Mouse (Mus musculus) ovary, postnatal 10 days (tissue): ENCODE results near the gene Atg9b.
A peak's percentile ranks its signal among the peaks of the same experiment; 100 is the strongest.
"Not testable (repeated sequence)": the region's sequence is repeated elsewhere in the genome, so short reads cannot be mapped to it uniquely, and the experiment has no call there.

ENCODE experiments used
- DNase-seq: peaks from one replicate; pipeline ENCODE4 v3.0.0; 2022; ENCODE audit warnings: low spot score

Gene Atg9b

DNA sequence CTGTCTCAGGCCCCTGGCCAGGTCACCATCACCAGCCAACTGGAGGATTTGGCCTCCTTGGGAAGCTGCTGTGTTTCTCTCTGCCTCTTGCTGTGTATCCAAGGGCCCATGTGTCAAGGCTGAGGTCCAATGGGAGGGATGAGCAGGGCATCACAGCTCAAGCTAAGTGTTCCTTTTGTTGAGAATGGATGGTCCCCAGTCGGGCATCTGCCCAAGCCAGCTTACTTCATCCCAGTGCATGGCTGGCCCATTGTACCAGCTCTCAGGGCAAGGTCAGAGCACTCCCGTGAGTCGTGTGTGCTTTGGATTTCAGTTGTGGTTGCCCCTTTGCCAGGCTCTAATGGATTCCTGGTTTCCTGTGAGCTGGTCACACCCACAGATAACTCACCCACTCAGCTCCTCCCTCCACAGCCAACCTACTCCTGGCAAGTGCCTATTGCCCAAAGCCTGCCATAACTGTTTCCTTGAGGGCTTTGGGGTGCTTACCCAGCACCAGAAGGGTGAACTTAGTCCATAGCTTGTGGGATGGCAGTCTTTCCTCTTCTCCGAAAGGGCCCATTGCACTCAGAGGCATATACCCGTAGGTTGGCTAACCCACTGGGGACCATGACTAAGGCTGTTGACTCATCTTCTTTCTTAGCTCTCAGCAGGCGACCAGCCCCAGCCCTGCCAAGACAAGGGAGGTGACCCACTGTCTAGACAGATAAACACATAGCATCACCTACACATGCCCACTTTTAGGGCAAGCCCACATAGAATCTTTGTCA is 12.8 kb upstream of the Atg9b start:
- DNase-seq, result no peak

DNA sequence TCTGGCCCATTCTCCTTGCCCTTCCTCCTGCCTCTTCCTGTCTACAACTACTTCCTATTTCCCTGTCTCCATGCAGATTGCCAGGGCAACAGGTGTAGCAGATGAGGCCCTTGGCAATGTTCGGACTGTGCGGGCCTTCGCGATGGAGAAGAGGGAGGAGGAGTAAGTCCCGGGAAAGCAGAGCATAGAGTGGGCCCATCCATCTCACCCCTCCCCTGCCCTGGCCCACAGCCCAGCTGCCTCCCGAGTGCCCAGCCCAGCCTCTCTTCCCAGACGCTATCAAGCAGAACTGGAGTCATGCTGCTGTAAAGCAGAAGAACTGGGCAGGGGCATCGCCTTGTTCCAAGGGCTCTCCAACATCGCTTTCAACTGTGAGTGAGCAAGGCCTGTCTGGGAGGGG is 10.0 kb upstream of the Atg9b start:
- DNase-seq, result no peak

DNA sequence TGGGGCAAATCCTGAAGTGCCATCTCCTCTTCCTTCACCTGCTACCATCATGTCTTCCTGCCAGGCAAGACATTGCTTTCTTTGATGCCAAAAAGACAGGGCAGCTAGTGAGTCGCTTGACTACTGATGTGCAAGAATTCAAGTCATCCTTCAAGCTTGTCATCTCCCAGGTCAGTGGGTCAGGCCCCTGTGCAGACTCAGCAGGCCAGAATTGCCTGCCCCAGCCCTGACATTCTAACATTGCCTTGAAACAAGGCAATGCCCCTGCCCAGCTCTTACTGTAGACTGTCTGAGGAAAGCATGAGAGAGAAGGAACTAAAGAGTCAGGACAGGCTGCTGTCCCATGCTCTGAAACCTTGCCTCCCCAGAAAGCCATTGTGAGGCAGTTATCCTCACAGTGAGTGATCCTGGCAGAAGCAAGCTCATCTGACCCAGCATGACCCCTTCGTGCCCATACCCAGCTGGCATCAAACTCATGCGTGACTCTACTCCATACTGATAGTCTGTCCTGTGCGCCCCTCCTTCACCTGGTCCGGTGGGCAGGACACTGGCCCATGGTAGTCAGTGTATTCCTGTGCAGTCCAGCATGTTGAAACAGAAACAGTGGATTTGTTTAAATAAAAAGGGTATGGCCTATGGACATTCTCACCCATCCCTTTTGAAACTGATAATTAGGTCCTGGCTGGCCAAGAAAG is 9.1 kb upstream of the Atg9b start:
- DNase-seq, result no peak

DNA sequence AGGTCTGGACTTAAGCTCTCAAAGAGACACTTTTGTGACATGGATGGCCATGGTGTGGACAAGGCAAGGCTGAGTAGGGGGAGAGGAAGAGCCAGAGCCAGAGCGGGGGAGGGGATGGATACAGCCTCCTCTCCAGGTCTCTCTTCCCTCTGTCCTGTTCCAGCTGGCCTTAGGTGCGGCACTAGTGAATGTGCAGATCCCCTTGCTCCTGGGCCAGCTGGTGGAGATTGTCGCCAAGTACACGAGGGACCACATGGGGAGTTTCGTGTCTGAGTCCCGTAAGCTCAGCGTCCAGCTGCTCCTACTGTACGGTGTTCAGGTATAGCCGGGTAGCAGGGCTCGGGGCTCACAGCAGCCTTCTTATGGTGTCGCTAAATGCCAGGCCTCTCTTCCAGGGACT is 8.4 kb upstream of the Atg9b start:
- DNase-seq, result no peak

DNA sequence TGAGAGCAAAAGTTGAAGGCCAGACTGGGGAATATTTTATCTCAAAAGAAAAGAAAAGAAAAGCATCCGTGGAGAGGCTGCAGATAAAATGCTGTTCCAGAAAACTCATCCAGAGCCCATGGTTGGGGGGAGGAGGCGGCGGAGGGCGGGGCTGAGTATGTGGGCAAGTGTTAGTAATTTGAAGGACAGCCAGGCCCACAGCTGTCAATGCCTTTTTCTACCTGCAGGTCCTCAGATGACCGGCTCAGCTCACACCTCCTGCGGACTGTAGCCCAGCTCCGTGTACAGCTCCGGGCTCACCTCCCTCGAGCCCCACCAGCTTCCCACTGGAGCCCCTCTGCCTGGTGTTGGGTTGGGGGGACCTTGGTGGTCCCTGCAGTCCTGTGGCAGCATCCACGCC is 7.7 kb upstream of the Atg9b start:
- DNase-seq, result no peak

DNA sequence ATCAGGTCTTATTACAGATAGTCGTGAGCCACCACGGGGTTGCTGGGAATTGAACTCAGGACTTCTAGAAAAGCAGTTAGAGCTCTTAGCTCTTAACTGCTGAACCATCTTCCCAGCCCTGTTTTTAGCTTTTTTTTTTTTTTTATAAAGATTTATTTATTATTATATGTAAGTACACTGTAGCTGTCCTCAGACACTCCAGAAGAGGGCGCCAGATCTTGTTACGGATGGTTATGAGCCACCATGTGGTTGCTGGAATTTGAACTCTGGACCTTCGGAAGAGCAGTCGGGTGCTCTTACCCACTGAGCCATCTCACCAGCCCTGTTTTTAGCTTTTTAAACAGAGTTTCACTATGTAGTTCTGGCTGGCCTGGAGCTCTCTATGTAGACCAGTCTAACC is 4.3 kb upstream of the Atg9b start:
- not testable (repeated sequence) for DNase-seq

DNA sequence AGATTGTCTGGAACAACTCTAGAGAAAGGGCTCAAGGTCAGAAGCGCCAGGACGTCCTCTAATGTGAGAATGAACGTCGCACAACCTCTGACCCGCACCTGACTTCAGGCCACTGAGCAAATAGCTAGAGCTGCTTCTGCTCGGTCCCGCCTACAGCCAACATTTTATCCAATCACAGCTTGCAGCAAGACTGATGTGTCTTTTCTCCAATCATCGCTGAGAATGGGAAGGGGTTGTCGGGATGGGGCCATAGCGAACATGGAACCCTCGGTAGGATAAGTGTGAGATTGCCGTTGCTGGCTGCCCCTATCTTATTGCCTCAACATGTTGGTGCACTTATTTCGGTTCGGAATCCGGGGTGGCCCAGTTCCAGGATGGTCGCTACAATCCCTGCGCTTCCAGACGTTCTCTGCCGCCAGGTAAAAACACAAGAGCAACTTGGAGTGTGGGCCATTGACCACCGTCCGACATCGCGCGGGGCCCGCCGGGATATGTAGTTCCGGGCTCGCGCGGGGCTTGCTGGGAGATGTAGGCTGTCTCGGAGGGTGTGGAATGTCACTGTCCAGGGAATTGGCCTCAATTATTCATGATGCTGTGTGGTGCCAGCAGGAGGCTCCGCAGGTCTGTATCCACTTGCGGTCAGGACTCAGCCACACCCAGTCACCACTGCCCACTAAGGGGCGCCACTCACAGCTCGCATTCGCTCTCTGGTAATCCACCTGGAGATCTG is 2.4 kb upstream of the Atg9b start:
- DNase-seq, result peak; percentile 82

DNA sequence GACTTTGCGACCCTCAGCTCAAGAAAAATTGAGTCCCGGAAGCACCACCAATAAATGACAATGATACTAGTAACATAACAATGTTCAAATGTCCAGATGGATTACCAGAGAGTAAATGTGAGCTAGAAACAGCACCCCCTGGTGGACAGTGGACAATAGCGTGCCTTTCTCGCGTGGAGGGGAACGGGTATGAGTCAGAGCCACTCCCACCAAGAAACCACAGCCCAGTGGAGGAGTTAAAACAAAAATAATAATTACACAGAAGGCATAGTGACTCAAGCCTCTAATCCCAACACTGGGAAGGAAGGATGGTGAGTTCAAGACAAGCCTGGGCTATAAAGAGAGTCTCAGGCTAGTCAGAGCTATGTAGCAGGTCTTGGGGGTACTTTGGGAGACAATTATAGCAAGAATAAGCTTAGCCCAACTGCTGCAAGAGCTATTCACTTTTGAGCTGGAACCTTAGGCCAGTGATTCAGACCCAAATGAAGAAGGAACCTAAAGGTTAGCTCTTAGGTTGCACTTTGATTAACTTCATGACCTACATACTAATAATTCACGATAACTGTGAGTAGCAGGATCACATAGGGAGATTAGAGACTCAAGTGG is 1.6 kb upstream of the Atg9b start, which contains the start of gene Abcb8:
Abcb8 (plus strand) TSS at position 272 of the 606 bp plus-strand sequence.
- DNase-seq, result peak; percentile 56

DNA sequence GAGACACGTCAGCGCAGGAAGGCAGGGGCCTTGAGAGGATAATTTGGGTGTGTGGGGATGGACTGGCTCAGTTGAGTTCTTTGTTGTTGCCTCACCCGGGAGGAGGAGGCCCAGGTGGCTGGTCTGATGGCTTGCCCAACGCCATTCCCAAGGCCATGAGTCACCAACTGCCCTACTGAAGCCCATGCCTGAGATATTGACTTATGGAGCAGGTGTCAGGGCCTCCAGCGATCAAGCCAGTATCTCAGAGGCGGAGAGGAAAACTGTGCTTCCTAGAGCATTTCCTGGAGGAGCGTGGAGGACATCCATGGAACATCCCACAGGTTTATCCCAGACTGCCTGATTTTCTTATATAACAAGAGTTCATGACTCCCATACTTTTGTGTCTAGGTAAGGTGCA is 781 bp upstream of the Atg9b start:
- no peak for DNase-seq

DNA sequence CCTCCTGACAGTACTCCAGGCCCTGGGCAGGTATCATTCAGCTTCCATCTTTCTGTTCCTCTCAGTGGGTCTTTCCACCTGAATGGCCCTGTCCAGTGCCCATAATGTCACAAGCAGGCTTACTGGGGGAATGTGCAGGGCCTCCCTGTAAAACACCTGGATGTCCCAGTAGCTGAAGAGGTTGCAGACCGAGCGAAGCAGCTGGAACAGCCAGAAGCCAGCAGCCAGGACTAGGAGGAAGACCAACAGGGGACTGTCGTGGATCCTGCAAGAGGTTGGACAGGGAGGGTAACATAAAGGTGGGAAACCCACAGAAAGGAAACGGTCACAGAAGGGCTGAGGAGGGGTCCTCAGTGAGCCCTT is 2.3 kb downstream of the Atg9b start:
- DNase-seq, result no peak

DNA sequence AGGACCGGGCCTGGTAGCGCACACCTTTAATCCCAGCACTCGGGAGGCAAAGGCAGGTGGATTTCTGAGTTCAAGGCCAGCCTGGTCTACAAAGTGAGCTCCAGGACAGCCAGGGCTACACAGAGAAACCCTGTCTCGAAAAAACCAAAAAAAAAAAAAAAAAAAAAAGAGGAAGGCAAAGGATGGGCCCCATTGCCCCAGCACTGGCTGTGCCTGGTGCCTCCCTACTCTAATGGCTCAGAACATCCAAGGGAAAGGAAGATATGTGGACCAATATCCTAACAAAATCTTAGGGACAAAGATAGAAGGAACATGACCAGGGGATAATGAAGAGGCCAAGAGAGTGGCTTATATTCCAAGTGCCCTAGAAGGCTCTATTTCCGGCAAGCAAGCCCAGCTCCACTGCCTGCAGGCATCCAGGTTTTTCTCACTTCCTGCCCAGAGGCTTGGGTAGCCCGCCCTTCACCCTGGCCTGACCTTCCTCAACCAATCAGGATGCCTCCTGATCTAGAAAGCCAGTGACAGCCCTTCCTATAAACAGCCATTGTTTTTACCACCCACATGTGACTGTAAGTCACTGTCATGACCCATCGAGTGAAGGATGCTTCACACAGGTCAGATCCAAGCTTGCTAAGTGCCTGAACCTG is 2.8 kb downstream of the Atg9b start:
- DNase-seq, result no peak

DNA sequence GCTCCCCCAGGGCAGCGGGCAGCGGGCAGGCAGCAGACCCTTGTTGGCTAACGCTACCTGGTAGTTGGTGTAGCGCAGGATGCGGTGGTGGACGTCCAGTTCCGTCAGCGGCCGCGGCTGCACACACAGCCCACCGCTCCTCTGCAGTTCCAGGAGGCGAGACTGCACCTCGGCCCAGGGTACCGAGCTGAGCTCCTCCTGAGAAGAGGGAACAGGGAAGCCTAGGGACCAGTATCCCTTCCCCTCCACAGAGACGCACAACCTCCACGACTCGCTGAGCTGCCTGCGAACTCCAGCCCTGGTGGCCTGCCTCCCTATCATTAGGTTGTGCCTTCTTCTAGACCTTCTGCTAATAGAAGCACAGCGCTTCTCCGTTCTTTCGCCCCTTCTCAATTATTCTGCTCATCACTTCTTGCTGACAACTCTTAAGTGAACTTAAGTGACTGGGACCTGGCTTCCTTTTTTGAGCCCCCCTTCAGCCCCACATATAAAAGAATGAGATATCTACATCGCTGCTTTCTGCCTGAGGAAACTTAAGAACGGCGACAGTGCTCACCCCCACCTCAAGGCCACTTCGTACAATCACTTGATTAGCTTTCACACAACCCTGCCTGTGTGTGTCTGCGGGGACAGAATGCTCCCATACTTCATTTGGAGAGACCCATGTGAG is 3.6 kb downstream of the Atg9b start:
- DNase-seq, result no peak

DNA sequence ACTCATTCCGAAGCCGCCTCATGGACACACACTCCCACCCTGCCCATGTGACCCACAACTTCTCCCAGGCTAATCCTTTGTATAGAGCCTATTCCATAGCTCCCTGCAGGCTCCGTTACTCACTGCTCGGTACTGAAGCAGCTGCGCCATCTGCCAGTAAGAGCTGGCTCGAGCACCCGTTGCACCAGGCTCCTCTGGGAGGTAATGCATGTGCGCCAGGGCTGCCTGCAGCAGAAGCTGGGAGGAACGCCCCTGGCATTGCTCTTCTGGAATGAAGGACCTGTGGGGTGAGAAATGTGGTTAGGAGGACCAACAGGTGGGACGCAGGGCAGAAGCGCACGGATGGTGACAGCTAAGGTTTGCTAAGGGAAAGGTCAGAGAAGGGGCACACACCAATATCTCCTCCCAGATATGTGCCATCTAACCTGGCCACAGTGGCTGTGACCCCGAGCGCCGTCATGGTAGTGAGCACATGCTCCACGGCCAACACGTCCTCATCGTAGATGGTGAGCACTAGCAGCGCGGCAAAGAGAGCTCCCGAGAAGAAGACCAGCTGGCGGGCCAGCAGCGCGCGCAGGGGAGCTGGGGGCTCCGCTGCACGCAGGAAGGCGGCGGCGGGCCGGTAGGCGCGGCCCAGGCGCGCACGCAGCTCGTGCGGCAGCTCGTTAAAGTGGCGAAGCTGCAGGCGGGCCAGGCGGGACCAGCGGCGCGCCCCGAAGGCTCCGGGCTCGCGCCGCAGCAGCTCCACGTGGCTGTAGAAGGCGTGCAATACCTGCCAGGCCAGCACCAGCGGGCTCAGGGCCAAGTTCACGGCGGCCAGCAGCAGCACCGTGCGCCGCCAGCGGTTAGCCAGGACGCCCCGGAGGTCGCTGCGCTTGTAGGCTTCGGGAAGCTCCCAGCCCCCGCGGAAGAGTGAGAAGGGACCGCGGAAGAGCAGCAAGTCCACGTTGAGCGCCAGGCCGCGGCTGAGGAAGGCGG is 4.4 kb downstream of the Atg9b start:
- DNase-seq, result peak; percentile 27

DNA sequence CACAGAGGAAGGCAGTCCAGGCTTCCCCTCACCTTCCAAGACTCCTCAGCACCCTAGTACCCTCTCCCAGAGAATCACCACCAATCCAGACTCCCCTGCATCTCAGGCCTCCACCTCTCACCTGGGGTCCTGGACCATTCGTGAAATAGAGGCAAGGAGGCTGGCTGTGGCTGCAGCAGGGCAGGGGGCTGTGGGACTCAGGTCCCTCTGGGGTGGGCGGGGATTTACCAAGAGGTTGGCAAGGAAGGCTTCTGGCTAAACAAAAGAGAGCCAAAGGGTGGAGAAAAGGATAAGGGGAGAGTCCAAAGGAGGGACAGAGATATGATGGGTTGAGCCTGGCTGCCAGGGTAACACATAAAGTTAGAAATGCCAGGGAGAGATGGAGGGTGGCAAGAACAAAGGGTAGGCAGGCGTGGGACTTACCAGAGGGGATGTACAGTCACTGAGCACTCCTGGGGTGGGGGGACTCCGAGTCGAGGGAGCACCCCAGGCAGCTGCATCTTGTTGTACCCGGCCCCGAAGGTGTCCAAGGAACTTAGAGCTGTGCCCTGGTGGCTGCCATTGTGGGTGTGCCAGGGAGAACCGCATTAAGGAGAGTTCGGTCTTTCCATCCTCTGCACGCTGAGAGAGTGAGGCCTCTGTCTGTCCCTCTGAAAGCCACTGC is 5.9 kb downstream of the Atg9b start:
- no peak for DNase-seq

DNA sequence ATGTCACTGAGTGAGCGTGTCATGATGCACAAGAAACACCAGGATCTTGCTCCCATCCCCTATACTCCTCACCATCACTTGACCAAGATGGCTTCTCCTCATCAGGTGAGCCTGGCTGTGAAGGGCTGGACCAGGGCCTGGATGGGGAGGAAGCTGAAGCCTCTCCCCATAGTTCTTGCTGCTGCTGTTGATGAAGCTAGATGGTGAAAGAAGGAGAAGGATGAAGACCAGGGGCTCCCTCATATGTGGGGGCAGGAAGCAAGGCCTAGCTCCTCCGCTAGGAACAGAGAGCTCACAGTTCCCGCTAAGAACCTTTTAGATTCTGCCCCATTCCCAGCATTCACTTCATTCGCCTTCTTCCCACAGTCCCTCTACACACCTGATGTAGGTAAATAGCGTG is 6.6 kb downstream of the Atg9b start:
- DNase-seq, result no peak

DNA sequence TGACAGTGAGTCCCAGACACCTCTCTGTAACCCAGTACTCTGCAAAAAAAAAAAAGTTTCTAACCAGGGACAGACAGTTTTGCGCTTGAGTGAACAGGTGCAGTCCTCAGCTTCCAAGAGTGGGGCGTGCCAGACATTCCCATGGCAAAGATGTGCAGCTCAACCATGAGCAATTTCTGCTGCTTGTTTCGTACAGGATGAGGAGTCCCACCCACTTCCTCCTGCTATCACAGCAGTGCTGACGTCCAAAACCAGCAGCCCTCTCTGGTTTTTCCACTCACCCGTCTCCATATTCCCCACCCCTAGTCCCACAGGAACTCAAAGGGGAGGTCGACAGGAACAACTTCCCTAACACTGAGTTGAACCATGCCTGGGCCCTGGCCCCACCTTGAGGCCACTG is 7.5 kb downstream of the Atg9b start:
- DNase-seq, result no peak

DNA sequence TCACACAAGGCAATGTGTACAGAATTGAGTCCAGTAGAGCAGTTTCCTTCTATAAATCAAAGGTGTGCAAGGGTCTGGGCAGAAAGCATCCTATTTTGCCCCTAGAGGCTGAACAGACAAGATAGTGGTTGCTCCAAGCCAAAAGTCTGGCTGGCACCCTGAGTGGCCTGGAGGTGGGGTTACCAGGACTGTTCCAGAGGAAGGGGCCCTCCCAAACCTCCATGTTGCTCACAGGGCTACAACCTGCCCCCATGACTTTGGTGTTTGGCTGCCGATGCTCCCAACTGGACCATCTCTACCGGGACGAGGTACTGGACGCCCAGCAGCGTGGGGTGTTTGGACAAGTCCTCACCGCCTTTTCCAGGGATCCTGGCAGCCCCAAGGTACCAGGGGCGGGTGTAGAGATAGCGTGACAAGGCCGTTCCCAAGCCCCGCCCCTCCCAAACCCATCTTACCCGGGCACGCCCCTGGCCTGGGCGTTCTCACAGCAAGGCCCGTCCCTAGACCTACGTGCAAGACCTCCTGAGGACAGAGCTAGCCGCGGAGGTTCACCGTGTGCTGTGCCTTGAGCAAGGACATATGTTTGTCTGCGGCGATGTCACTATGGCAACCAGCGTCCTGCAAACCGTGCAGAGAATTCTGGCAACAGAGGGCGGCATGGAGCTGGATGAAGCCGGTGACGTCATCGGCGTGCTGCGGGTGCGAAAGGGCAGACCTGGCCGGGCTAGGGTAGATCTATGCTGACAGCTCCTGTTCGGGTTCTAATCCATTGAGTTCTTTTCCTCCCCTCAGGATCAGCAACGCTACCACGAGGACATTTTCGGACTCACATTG is 8.7 kb downstream of the Atg9b start:
- peak; percentile 67 for DNase-seq

DNA sequence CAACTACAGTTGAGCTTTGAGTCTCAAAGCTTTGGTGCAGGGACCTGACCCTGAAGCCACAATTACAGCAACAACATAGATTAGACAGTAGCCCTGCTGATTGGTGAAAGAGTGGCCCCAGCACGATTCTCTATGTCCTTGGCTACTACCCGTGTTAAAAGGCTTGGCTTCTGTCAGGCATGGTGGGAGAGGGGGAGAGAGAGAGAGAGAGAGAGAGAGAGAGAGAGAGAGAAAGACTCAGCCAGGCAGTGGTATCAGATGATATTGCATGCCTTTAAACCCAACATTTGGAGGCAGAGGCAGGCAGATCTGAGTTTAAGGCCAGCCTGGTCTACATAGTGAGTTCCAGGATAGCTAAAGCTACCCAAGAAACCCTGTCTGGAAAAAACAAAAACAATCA is 10.0 kb downstream of the Atg9b start:
- no peak for DNase-seq

DNA sequence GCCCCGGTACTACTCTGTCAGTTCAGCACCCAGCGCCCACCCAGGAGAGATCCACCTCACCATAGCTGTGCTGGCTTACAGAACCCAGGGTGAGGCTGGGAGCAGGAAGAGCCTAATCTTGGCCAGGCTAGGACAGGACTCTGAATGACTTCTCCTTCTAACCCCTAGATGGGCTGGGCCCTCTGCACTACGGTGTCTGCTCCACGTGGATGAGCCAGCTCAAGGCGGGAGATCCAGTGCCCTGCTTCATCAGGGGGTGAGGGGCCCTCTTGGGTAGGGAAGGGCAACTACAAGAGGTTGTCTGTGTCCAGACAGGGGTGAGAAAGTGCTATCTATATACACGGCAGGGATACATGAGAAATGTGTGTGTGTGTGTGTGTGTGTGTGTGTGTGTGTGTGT is 10.5 kb downstream of the Atg9b start:
- DNase-seq, result no peak
